Mouse (Mus musculus) midbrain, embryonic 11.5 days (tissue): ENCODE measurements at regions not wholly inside any gene's neighbourhood (a gene's known extent, or its start where the extent isn't known, plus 50 kb on each side); places are given as distances from the start of the nearest gene placed in this dataset.
A peak's percentile ranks its signal among the peaks of the same experiment; 100 is the strongest.

Experiments
- ATAC-seq: fragments of 200-750 bp; cut with Nextera tagmentation; 2 replicates; pipeline ENCODE4 v1.8.0; 2017; ENCODE audit warnings: moderate TSS enrichment, moderate library complexity; ENCODE audit not compliant: low FRiP score
- DNase-seq: peaks from one replicate; pipeline ENCODE4 v3.0.0; 2015; ENCODE audit warnings: low spot score; ENCODE audit errors: missing footprints
- H3K27ac ChIP-seq: fragments of 300-500 bp; sonication (generic); 2 replicates; pipeline ENCODE4 v1.5.1; 2014; ENCODE audit warnings: low read depth, low read length
- H3K27me3 ChIP-seq: fragments of 300-500 bp; sonication (generic); 2 replicates; pipeline ENCODE4 v1.6.1; 2014; ENCODE audit warnings: mild to moderate bottlenecking, low read length, moderate library complexity, mixed read lengths; ENCODE audit not compliant: control insufficient read depth, insufficient read depth
- H3K36me3 ChIP-seq: fragments of 300-500 bp; sonication (generic); 2 replicates; pipeline ENCODE4 v1.6.1; 2014; ENCODE audit warnings: mild to moderate bottlenecking, low read length, moderate library complexity, mixed read lengths; ENCODE audit not compliant: control insufficient read depth, insufficient read depth
- H3K4me1 ChIP-seq: fragments of 300-500 bp; sonication (generic); 2 replicates; pipeline ENCODE4 v1.6.1; 2014; ENCODE audit warnings: low read length; ENCODE audit not compliant: control insufficient read depth, insufficient read depth
- H3K4me2 ChIP-seq: fragments of 300-500 bp; sonication (generic); 2 replicates; pipeline ENCODE4 v1.6.1; 2014; ENCODE audit warnings: mild to moderate bottlenecking, moderate library complexity
- H3K4me3 ChIP-seq: fragments of 300-500 bp; sonication (generic); 2 replicates; pipeline ENCODE4 v1.5.1; 2014; ENCODE audit warnings: low read depth, low read length
- H3K9ac ChIP-seq: fragments of 300-500 bp; sonication (generic); 2 replicates; pipeline ENCODE4 v1.6.1; 2014; ENCODE audit warnings: low read length
- H3K9me3 ChIP-seq: fragments of 300-500 bp; sonication (generic); 2 replicates; pipeline ENCODE4 v1.6.1; 2016; ENCODE audit warnings: low read length; ENCODE audit not compliant: control insufficient read depth
- WGBS: fragments of 180-500 bp; shearing (Covaris S2); extraction: QIAGEN DNeasy Blood & Tissue Kit; methylation state at CpG from one replicate; pipeline ENCODE4 v1.1.7; 2014; 5-methylcytosine and 5-hydroxymethylcytosine counted together

GRCm38 (mm10) chr2:51837864-51838263 is 97.1 kb downstream of the Rbm43 start:
- no peak for DNase-seq
- no peak overlapping the region for H3K4me3 ChIP-seq
- H3K27ac ChIP-seq: no peak overlapping the region
- no peaks in the 10 kb centered on the region for H3K4me1 ChIP-seq
- WGBS: 87% methylated on average over 5 of the region's 5 CpGs
- no peaks in the 10 kb centered on the region for H3K36me3 ChIP-seq
- no peak overlapping the region for H3K9ac ChIP-seq
- no peak for ATAC-seq
- H3K4me2 ChIP-seq: no peak overlapping the region
- no peaks in the 10 kb centered on the region for H3K27me3 ChIP-seq
- no peaks in the 10 kb centered on the region for H3K9me3 ChIP-seq

GRCm38 (mm10) chr2:51840808-51841207 is 94.2 kb downstream of the Rbm43 start:
- ATAC-seq: no peak
- H3K9ac ChIP-seq: no peak overlapping the region
- no peak overlapping the region for H3K4me2 ChIP-seq
- no peaks in the 10 kb centered on the region for H3K4me1 ChIP-seq
- no peak overlapping the region for H3K27ac ChIP-seq
- 90% methylated on average over 3 of the region's 3 CpGs for WGBS
- H3K36me3 ChIP-seq: no peaks in the 10 kb centered on the region
- H3K9me3 ChIP-seq: no peaks in the 10 kb centered on the region
- H3K27me3 ChIP-seq: no peaks in the 10 kb centered on the region
- no peak for DNase-seq
- no peak overlapping the region for H3K4me3 ChIP-seq

GRCm38 (mm10) chr2:51844831-51845230 is 90.1 kb downstream of the Rbm43 start:
- no peaks in the 10 kb centered on the region for H3K4me1 ChIP-seq
- no peak overlapping the region for H3K27ac ChIP-seq
- ATAC-seq (no peak), DNase-seq (peak; percentile 69)
- no peaks in the 10 kb centered on the region for H3K9me3 ChIP-seq
- 74% methylated on average over 8 of the region's 8 CpGs for WGBS
- H3K36me3 ChIP-seq: no peaks in the 10 kb centered on the region
- H3K9ac ChIP-seq: no peak overlapping the region
- no peaks in the 10 kb centered on the region for H3K27me3 ChIP-seq
- H3K4me3 ChIP-seq: no peak overlapping the region
- no peak overlapping the region for H3K4me2 ChIP-seq

GRCm38 (mm10) chr2:51847556-51847955 is 87.4 kb downstream of the Rbm43 start:
- Histone ChIP-seq H3K36me3 (no peaks in the 10 kb centered on the region), H3K27ac (no peak overlapping the region), H3K4me3 (no peak overlapping the region), H3K4me1 (no peaks in the 10 kb centered on the region), H3K9me3 (no peaks in the 10 kb centered on the region), H3K27me3 (no peaks in the 10 kb centered on the region), H3K9ac (no peak overlapping the region), H3K4me2 (no peak overlapping the region)
- ATAC-seq: no peak
- WGBS: 85% methylated on average over 4 of the region's 4 CpGs
- DNase-seq: peak; percentile 77

- no peak overlapping the region for H3K27ac ChIP-seq
Observed at GRCm38 (mm10) chr2:51847964-51848363, 87.0 kb downstream of the Rbm43 start.

GRCm38 (mm10) chr2:51848491-51848890 is 86.5 kb downstream of the Rbm43 start:
- Histone ChIP-seq H3K4me2 (no peak overlapping the region), H3K4me1 (no peaks in the 10 kb centered on the region), H3K9me3 (no peaks in the 10 kb centered on the region), H3K4me3 (no peak overlapping the region), H3K27me3 (no peaks in the 10 kb centered on the region), H3K36me3 (no peaks in the 10 kb centered on the region), H3K27ac (no peak overlapping the region), H3K9ac (no peak overlapping the region)
- DNase-seq (peak; percentile 41), ATAC-seq (no peak)
- WGBS: 80% methylated on average over 2 of the region's 2 CpGs

More at GRCm38 (mm10) chr2:51847964-51848363, 87.0 kb downstream of the Rbm43 start:
- no peak overlapping the region for H3K4me3 ChIP-seq
- no peaks in the 10 kb centered on the region for H3K4me1 ChIP-seq
- no peaks in the 10 kb centered on the region for H3K27me3 ChIP-seq
- H3K36me3 ChIP-seq: no peaks in the 10 kb centered on the region
- H3K9ac ChIP-seq: no peak overlapping the region
- DNase-seq: no peak
- H3K9me3 ChIP-seq: no peaks in the 10 kb centered on the region
- WGBS: 74% methylated on average over 6 of the region's 6 CpGs
- no peak for ATAC-seq
- no peak overlapping the region for H3K4me2 ChIP-seq

GRCm38 (mm10) chr2:51850581-51850980 is 84.4 kb downstream of the Rbm43 start:
- DNase-seq: no peak
- ATAC-seq: no peak
- Histone ChIP-seq H3K9ac (no peak overlapping the region), H3K27me3 (no peaks in the 10 kb centered on the region), H3K9me3 (no peaks in the 10 kb centered on the region), H3K4me2 (no peak overlapping the region), H3K4me3 (no peak overlapping the region), H3K36me3 (no peaks in the 10 kb centered on the region), H3K4me1 (no peaks in the 10 kb centered on the region), H3K27ac (no peak overlapping the region)
- WGBS: 91% methylated on average over 9 of the region's 9 CpGs

- H3K9ac ChIP-seq: no peak overlapping the region
- H3K4me1 ChIP-seq: no peaks in the 10 kb centered on the region
- H3K27me3 ChIP-seq: no peaks in the 10 kb centered on the region
- H3K9me3 ChIP-seq: no peaks in the 10 kb centered on the region
- DNase-seq: no peak
- 91% methylated on average over 7 of the region's 7 CpGs for WGBS
- no peak overlapping the region for H3K4me3 ChIP-seq
- ATAC-seq: no peak
- no peak overlapping the region for H3K27ac ChIP-seq
- H3K4me2 ChIP-seq: no peak overlapping the region
- no peaks in the 10 kb centered on the region for H3K36me3 ChIP-seq
Observed at GRCm38 (mm10) chr2:51851711-51852110, 83.3 kb downstream of the Rbm43 start.

GRCm38 (mm10) chr2:51857226-51857625 is 77.7 kb downstream of the Rbm43 start:
- no peak for ATAC-seq
- no peak overlapping the region for H3K4me2 ChIP-seq

GRCm38 (mm10) chr2:51866045-51866444 is 68.9 kb downstream of the Rbm43 start:
- WGBS: 88% methylated on average over 5 of the region's 5 CpGs
- no peaks in the 10 kb centered on the region for H3K36me3 ChIP-seq

More at GRCm38 (mm10) chr2:51857226-51857625, 77.7 kb downstream of the Rbm43 start:
- no peak overlapping the region for H3K4me3 ChIP-seq
- no peaks in the 10 kb centered on the region for H3K9me3 ChIP-seq
- peak; percentile 35 for DNase-seq
- H3K36me3 ChIP-seq: no peaks in the 10 kb centered on the region
- H3K27me3 ChIP-seq: no peaks in the 10 kb centered on the region
- no peaks in the 10 kb centered on the region for H3K4me1 ChIP-seq
- H3K27ac ChIP-seq: no peak overlapping the region
- no peak overlapping the region for H3K9ac ChIP-seq

More at GRCm38 (mm10) chr2:51866045-51866444, 68.9 kb downstream of the Rbm43 start:
- Histone ChIP-seq H3K9ac (no peak overlapping the region), H3K27ac (no peak overlapping the region), H3K4me1 (no peaks in the 10 kb centered on the region), H3K4me3 (no peak overlapping the region), H3K9me3 (no peaks in the 10 kb centered on the region), H3K27me3 (no peaks in the 10 kb centered on the region), H3K4me2 (no peak overlapping the region)
- DNase-seq (peak; percentile 60), ATAC-seq (no peak)
